Mouse (Mus musculus) ES-E14 (cell line): ENCODE data around the gene Tgfbi. TPM values are rescaled to one million over a fixed set of nuclear protein-coding genes. Genes with fewer than 3 reads are reported as not detected.

Experiments
- DNase-seq: peaks from one replicate; pipeline ENCODE4 v3.0.0-alpha.2; 2013; ENCODE audit warnings: low read depth, low spot score
- H3K27ac ChIP-seq: 2 replicates; pipeline ENCODE4 v1.5.1; 2012; ENCODE audit warnings: low read depth, mild to moderate bottlenecking, low read length, moderate library complexity, mixed read lengths; ENCODE audit not compliant: poor library complexity, insufficient read depth, severe bottlenecking
- H3K36me3 ChIP-seq: 2 replicates; pipeline ENCODE4 v1.6.1; 2012; ENCODE audit warnings: mild to moderate bottlenecking, low read length, moderate library complexity, mixed read lengths; ENCODE audit not compliant: control insufficient read depth, poor library complexity, insufficient read depth, severe bottlenecking
- H3K4me1 ChIP-seq, 2 experiments: fragments of 150-350 bp in 1 of 2; sonication (generic) in 1 of 2; 2 replicates each; pipeline ENCODE4 v1.6.1; 2012; ENCODE audit warnings: low read length in 2 of 2, mild to moderate bottlenecking in 1 of 2, mixed read lengths in 1 of 2; ENCODE audit not compliant: control insufficient read depth in 2 of 2, insufficient read depth in 2 of 2, poor library complexity in 1 of 2
- H3K4me3 ChIP-seq, 2 experiments: fragments of 150-350 bp in 1 of 2; sonication (generic) in 1 of 2; 2 replicates each; pipeline ENCODE4 v1.5.1; 2012; ENCODE audit warnings: low read length in 2 of 2, low read depth in 1 of 2, mild to moderate bottlenecking in 1 of 2, mixed read lengths in 1 of 2; ENCODE audit not compliant: insufficient read depth in 1 of 2, poor library complexity in 1 of 2, severe bottlenecking in 1 of 2
- H3K9ac ChIP-seq: 2 replicates; pipeline ENCODE4 v1.6.1; 2012; ENCODE audit warnings: low read depth, mild to moderate bottlenecking, low read length, mixed read lengths; ENCODE audit not compliant: poor library complexity, insufficient read depth, severe bottlenecking
- H3K9me3 ChIP-seq: fragments of 150-350 bp; sonication (generic); 2 replicates; pipeline ENCODE4 v1.6.1; 2012; ENCODE audit warnings: low read depth, mild to moderate bottlenecking, low read length; ENCODE audit not compliant: control insufficient read depth, insufficient read depth
- CHD2 ChIP-seq: IDR thresholded peaks from 2 replicates; pipeline ENCODE4 v1.6.1; 2014; ENCODE audit warnings: mild to moderate bottlenecking, low read depth, low read length, inconsistent platforms
- HCFC1 ChIP-seq: IDR thresholded peaks from 2 replicates; pipeline ENCODE4 v1.6.1; 2012; ENCODE audit warnings: low read length, inconsistent platforms, borderline replicate concordance; ENCODE audit not compliant: insufficient read depth
- MAFK ChIP-seq: IDR thresholded peaks from 2 replicates; pipeline ENCODE4 v1.6.1; 2014; ENCODE audit warnings: mild to moderate bottlenecking, low read depth, low read length, inconsistent platforms; ENCODE audit not compliant: insufficient read depth
- ZC3H11A ChIP-seq: IDR thresholded peaks from 2 replicates; pipeline ENCODE4 v1.6.1; 2012; ENCODE audit warnings: low read depth, mild to moderate bottlenecking, inconsistent platforms, low read length, borderline replicate concordance
- ZNF384 ChIP-seq: IDR thresholded peaks from 2 replicates; pipeline ENCODE4 v1.6.1; 2012; ENCODE audit warnings: low read depth, low read length, inconsistent platforms
- in situ Hi-C, 2 experiments: fragments of 600-800 bp; cut with MboI; formaldehyde crosslinking; loops; one replicate each; pipeline ENCODE4 v1.15.1; 2025; ENCODE audit warnings: low sequenced_read_pairs in 2 of 2, inconsistent platforms in 1 of 2; ENCODE audit not compliant: unreplicated experiment in 2 of 2
- total RNA-seq: library from RNA; depleted of rRNA; stranded (reverse); fragments of 300-350 nt; gene quantifications from 2 replicates; pipeline ENCODE4 v1.2.3, GENCODE M21; 2012

The Tgfbi gene
- total RNA-seq, 1 experiment, result 37.4 TPM

DNA sequence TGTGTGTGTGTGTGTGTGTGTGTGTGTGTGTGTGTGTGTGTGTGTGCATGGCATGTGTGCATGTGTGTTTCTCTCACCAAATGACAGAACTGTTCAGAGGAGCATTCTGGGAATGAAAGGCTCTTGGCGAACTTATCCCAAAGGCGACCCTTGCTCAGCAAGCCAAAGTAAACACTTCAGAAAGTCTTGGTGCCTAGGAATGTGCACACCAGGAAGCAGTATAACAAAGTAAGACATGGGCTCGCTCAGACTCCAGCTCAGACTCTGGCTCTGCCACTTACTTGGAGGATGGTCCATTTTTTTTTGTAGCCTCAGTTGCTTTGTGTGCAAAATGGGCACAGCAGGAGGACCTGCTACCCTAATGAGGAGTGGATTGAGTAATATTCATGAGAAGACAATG lies 5.4 kb downstream of the Tgfbi start:
- Histone ChIP-seq H3K36me3 (no peaks in the 10 kb centered on the region), H3K4me3 (no peak overlapping the region), H3K4me1 (peaks cover 13 to 22% of the 10 kb centered on the region in 2 experiments), H3K27ac (no peak overlapping the region), H3K9me3 (no peaks in the 10 kb centered on the region), H3K9ac (no peak overlapping the region)
- no peak for DNase-seq
- in situ Hi-C loops, result no loop called here
- TF ChIP-seq MAFK (no peak), ZNF384 (no peak), HCFC1 (no peak)

GRCm38 (mm10) chr13:56615223-56615622 lies 5.9 kb downstream of the Tgfbi start:
- H3K9me3 ChIP-seq, result no peaks in the 10 kb centered on the region
- no peak for DNase-seq
- no peaks in the 10 kb centered on the region for H3K36me3 ChIP-seq
- no peak overlapping the region for H3K9ac ChIP-seq
- in situ Hi-C loops, result no loop called here
- no peak overlapping the region for H3K4me3 ChIP-seq
- peaks cover 13 to 22% of the 10 kb centered on the region in 2 experiments for H3K4me1 ChIP-seq
- no peak for TF ChIP-seq ZC3H11A
- no peak for TF ChIP-seq MAFK
- TF ChIP-seq HCFC1, result no peak
- no peak for TF ChIP-seq CHD2
- no peak for TF ChIP-seq ZNF384
- no peak overlapping the region for H3K27ac ChIP-seq

GRCm38 (mm10) chr13:56615864-56616263 lies 6.5 kb downstream of the Tgfbi start:
- H3K4me1 ChIP-seq, result peaks cover 13 to 22% of the 10 kb centered on the region in 2 experiments
- TF ChIP-seq MAFK, result no peak
- no peak for TF ChIP-seq ZC3H11A
- TF ChIP-seq ZNF384, result no peak
- no peak for TF ChIP-seq HCFC1
- TF ChIP-seq CHD2, result no peak
- in situ Hi-C loops, result no loop called here
- no peak overlapping the region for H3K27ac ChIP-seq
- no peak for DNase-seq
- H3K4me3 ChIP-seq, result no peak overlapping the region
- no peaks in the 10 kb centered on the region for H3K36me3 ChIP-seq
- no peak overlapping the region for H3K9ac ChIP-seq
- H3K9me3 ChIP-seq, result no peaks in the 10 kb centered on the region

DNA sequence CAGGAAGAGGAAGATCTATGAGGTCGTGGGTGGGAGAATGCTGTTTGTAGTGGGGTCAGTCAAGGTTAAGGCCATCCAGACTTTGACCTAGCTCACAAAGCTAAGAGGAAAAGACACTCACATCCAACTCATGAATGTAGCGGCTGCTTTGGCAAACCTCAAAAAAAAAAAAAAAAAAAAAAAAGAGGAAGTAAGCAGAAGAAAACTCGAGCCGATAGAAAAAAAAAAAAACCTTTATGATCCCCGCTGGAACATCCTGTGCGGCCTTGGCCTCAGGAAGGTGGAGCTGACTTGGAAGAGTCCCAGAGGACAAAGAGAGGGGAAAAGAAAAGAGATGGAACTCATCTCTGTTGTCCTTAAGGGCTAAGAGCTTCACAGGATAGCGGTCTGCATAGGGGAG lies 7.1 kb downstream of the Tgfbi start:
- no peaks in the 10 kb centered on the region for H3K36me3 ChIP-seq
- peaks cover 8 to 22% of the 10 kb centered on the region in 2 experiments for H3K4me1 ChIP-seq
- H3K4me3 ChIP-seq, result no peak overlapping the region
- no peak overlapping the region for H3K9ac ChIP-seq
- no peak overlapping the region for H3K27ac ChIP-seq
- in situ Hi-C loops, result no loop called here
- no peaks in the 10 kb centered on the region for H3K9me3 ChIP-seq
- TF ChIP-seq ZC3H11A, result no peak
- peak; percentile 73 for TF ChIP-seq ZNF384
- TF ChIP-seq MAFK, result no peak
- TF ChIP-seq HCFC1, result no peak
- no peak for TF ChIP-seq CHD2
- DNase-seq, result no peak

GRCm38 (mm10) chr13:56617197-56617596 lies 7.9 kb downstream of the Tgfbi start:
- DNase-seq, result no peak
- Histone ChIP-seq H3K9ac (no peak overlapping the region), H3K27ac (no peak overlapping the region), H3K4me3 (no peak overlapping the region), H3K4me1 (peaks cover 5 to 21% of the 10 kb centered on the region in 2 experiments), H3K36me3 (no peaks in the 10 kb centered on the region), H3K9me3 (no peaks in the 10 kb centered on the region)
- TF ChIP-seq ZC3H11A (no peak), MAFK (no peak), HCFC1 (no peak), CHD2 (no peak), ZNF384 (no peak)
- in situ Hi-C loops, result no loop called here
